Mouse (Mus musculus) cortical plate, adult 2 months (tissue): ENCODE results near the gene Corin.

ENCODE experiments used
- CTCF ChIP-seq: fragments of 200-500 bp; IDR thresholded peaks from 2 replicates; pipeline ENCODE4 v1.5.1; 2011; ENCODE audit warnings: mild to moderate bottlenecking, control low read depth, low read length; ENCODE audit not compliant: insufficient read depth; ENCODE audit errors: extremely low read depth
- POLR2A ChIP-seq: fragments of 200-500 bp; IDR thresholded peaks from 2 replicates; pipeline ENCODE4 v1.6.1; 2011; ENCODE audit warnings: mild to moderate bottlenecking, low read length, control low read depth; ENCODE audit not compliant: insufficient read depth; ENCODE audit errors: extremely low read depth

DNA sequence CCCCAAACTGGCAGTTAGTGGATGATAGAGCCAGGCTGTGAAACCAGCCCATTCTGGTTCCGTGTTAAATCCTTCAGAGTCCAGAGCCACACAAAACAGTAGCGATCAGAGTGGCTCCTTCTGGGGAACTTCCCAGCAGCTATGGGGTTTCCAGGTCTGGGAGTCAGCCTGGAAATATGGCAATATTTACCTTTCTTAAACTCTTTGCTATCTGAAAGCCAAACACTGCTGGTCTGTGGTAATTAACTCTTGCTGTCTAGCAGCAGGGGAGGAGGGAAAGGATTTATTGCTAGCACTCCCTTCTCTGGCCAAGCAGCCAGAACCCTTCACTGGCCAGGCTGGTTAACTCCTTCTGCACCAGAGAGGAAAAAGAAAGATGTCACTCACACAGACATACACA lies 221.4 kb downstream of the Corin start:
- TF ChIP-seq CTCF = no peak
- TF ChIP-seq POLR2A = no peak
